9 mouse cellular contexts compared by ENCODE assay signal in genomic region chr19:17271179-17271622, GRCm38 (mm10).
DNase-seq lines count a peak whose midpoint lies in the region; ATAC-seq lines count a peak whose summit lies in the region.
"Had no signal": no experiment of that assay in that cellular context is flagged by ENCODE, and none has a peak within 500 bp of the region (broad histone marks: within the 10 kb centered on the region; RNA-seq: fewer than 3 reads in every experiment).

No protein-coding gene starts in this region.

- no peaks in the 10 kb centered on the region for H3K9me3 ChIP-seq in midbrain, embryonic 11.5 days (ENCODE audit: control insufficient read depth, low read length)
- H3K9me3 ChIP-seq in midbrain, embryonic 16.5 days (replicated peaks; ENCODE audit: control insufficient read depth, low read length, poor library complexity, severe bottlenecking): no peaks in the 10 kb centered on the region
- H3K9me3 ChIP-seq in embryonic facial prominence, embryonic 14.5 days (ENCODE audit: control insufficient read depth, low read length): no peaks in the 10 kb centered on the region
- no peaks in the 10 kb centered on the region for H3K9me3 ChIP-seq in neural tube, embryonic 15.5 days (replicated peaks)
- no peaks in the 10 kb centered on the region for H3K9me3 ChIP-seq in forebrain, embryonic 16.5 days (ENCODE audit: control insufficient read depth, low read length)

- no peak overlapping the region for H3K4me3 ChIP-seq in midbrain, embryonic 11.5 days (ENCODE audit: low read depth, low read length)
- no peak overlapping the region for H3K4me3 ChIP-seq in midbrain, embryonic 16.5 days (ENCODE audit: low read depth, low read length)
- no peak overlapping the region for H3K4me3 ChIP-seq in embryonic facial prominence, embryonic 14.5 days (ENCODE audit: low read depth, low read length)
- H3K4me3 ChIP-seq in neural tube, embryonic 15.5 days (replicated peaks): no peak overlapping the region
- no peak overlapping the region for H3K4me3 ChIP-seq in forebrain, embryonic 16.5 days (replicated peaks; ENCODE audit: low read length)

- no peak overlapping the region for H3K9ac ChIP-seq in midbrain, embryonic 11.5 days (ENCODE audit: low read length)
- H3K9ac ChIP-seq in midbrain, embryonic 16.5 days (ENCODE audit: low read depth, low read length): no peak overlapping the region
- H3K9ac ChIP-seq in embryonic facial prominence, embryonic 14.5 days (ENCODE audit: low read depth, low read length): no peak overlapping the region
- no peak overlapping the region for H3K9ac ChIP-seq in neural tube, embryonic 15.5 days (replicated peaks)
- H3K9ac ChIP-seq in forebrain, embryonic 16.5 days (replicated peaks; ENCODE audit: low read depth, low read length): no peak overlapping the region

- H3K27me3 ChIP-seq in midbrain, embryonic 11.5 days (ENCODE audit: control insufficient read depth, insufficient read depth, low read length): no peaks in the 10 kb centered on the region
- H3K27me3 ChIP-seq in midbrain, embryonic 16.5 days (ENCODE audit: control insufficient read depth, insufficient read depth, low read depth, low read length): no peaks in the 10 kb centered on the region
- no peaks in the 10 kb centered on the region for H3K27me3 ChIP-seq in embryonic facial prominence, embryonic 14.5 days (replicated peaks; ENCODE audit: control insufficient read depth, insufficient read depth, low read length)
- no peaks in the 10 kb centered on the region for H3K27me3 ChIP-seq in neural tube, embryonic 15.5 days (replicated peaks)
- no peaks in the 10 kb centered on the region for H3K27me3 ChIP-seq in forebrain, embryonic 16.5 days (replicated peaks; ENCODE audit: control insufficient read depth, insufficient read depth, low read length)

- no peak overlapping the region for H3K4me2 ChIP-seq in midbrain, embryonic 11.5 days
- no peak overlapping the region for H3K4me2 ChIP-seq in midbrain, embryonic 16.5 days (ENCODE audit: low read length)
- H3K4me2 ChIP-seq in embryonic facial prominence, embryonic 14.5 days (ENCODE audit: low read depth, low read length): no peak overlapping the region
- H3K4me2 ChIP-seq in neural tube, embryonic 15.5 days: no peak overlapping the region
- H3K4me2 ChIP-seq in forebrain, embryonic 16.5 days (ENCODE audit: low read length): no peak overlapping the region

- no peak overlapping the region for H3K27ac ChIP-seq in midbrain, embryonic 11.5 days (ENCODE audit: low read depth, low read length)
- H3K27ac ChIP-seq in midbrain, embryonic 16.5 days (ENCODE audit: low read length): no peak overlapping the region
- H3K27ac ChIP-seq in embryonic facial prominence, embryonic 14.5 days (replicated peaks; ENCODE audit: low read depth, low read length): peak overlapping the region; percentile 49
- H3K27ac ChIP-seq in neural tube, embryonic 15.5 days (replicated peaks): peak overlapping the region; percentile 15; the same call in 1 of the 2 replicates
- H3K27ac ChIP-seq in forebrain, embryonic 16.5 days (ENCODE audit: low read length): no peak overlapping the region

- H3K36me3 ChIP-seq in midbrain, embryonic 11.5 days (ENCODE audit: control insufficient read depth, insufficient read depth, low read length): no peaks in the 10 kb centered on the region
- H3K36me3 ChIP-seq in midbrain, embryonic 16.5 days (ENCODE audit: control insufficient read depth, insufficient read depth, low read length): no peaks in the 10 kb centered on the region
- H3K36me3 ChIP-seq in embryonic facial prominence, embryonic 14.5 days (ENCODE audit: control insufficient read depth, insufficient read depth, low read length): no peaks in the 10 kb centered on the region
- H3K36me3 ChIP-seq in neural tube, embryonic 15.5 days: no peaks in the 10 kb centered on the region
- no peaks in the 10 kb centered on the region for H3K36me3 ChIP-seq in forebrain, embryonic 16.5 days (ENCODE audit: control insufficient read depth, insufficient read depth)

- WGBS in midbrain, embryonic 11.5 days: 46% methylated on average over 3 of the region's 3 CpGs
- 30% methylated on average over 3 of the region's 3 CpGs for WGBS in midbrain, embryonic 16.5 days
- WGBS in embryonic facial prominence, embryonic 14.5 days: 3% methylated on average over 3 of the region's 3 CpGs
- 36% methylated on average over 3 of the region's 3 CpGs for whole genome bisulfite sequencing in neural tube, embryonic 15.5 days
- WGBS in forebrain, embryonic 16.5 days: 15% methylated on average over 3 of the region's 3 CpGs

- DNase-seq in midbrain, embryonic 11.5 days (ENCODE audit: low spot score, missing footprints): peak; percentile 90
- peak; percentile 85 for DNase-seq in embryonic facial prominence, embryonic 14.5 days (ENCODE audit: low spot score)
- peak; percentile 39 for DNase-seq in heart, postnatal 4 days
- DNase-seq in spleen, adult 18-20 months: no peak
- DNase-seq in layer of hippocampus, postnatal 25 days (ENCODE audit: extremely low spot score in 1 of 2, low spot score in 1 of 2): no peak
- DNase-seq: lung, postnatal 36 days had no signal

- ATAC-seq in midbrain, embryonic 11.5 days (ENCODE audit: low FRiP score): no peak
- no peak for ATAC-seq in midbrain, embryonic 16.5 days
- ATAC-seq in embryonic facial prominence, embryonic 14.5 days (ENCODE audit: low read depth): peak; percentile 83
- peak; percentile 47; the same call in 1 of the 2 replicates for ATAC-seq in neural tube, embryonic 15.5 days (ENCODE audit: low FRiP score)
- ATAC-seq in forebrain, embryonic 16.5 days: no peak

- H3K4me1 ChIP-seq in midbrain, embryonic 11.5 days (ENCODE audit: control insufficient read depth, insufficient read depth, low read length): no peaks in the 10 kb centered on the region
- no peaks in the 10 kb centered on the region for H3K4me1 ChIP-seq in midbrain, embryonic 16.5 days (ENCODE audit: control insufficient read depth, insufficient read depth, low read length)
- peaks cover 9% of the 10 kb centered on the region; the same call in 1 of the 2 replicates for H3K4me1 ChIP-seq in embryonic facial prominence, embryonic 14.5 days (ENCODE audit: control insufficient read depth, insufficient read depth, low read length)
- H3K4me1 ChIP-seq in neural tube, embryonic 15.5 days: peaks cover 7% of the 10 kb centered on the region; the same call in 1 of the 2 replicates
- H3K4me1 ChIP-seq in forebrain, embryonic 16.5 days (replicated peaks; ENCODE audit: control insufficient read depth, insufficient read depth, low read length): no peaks in the 10 kb centered on the region

Comparison
In these comparisons a context has a peak if more than half of its experiments do, and no peak if none do; other contexts are left out.
1. ATAC-seq: peak in embryonic facial prominence, embryonic 14.5 days (single experiment) and neural tube, embryonic 15.5 days (single experiment); none in midbrain, embryonic 11.5 days (single experiment), midbrain, embryonic 16.5 days (single experiment) and forebrain, embryonic 16.5 days (single experiment).
2. DNase-seq: peak in midbrain, embryonic 11.5 days (single experiment), embryonic facial prominence, embryonic 14.5 days (single experiment) and heart, postnatal 4 days (single experiment); none in spleen, adult 18-20 months (0 of 2) and layer of hippocampus, postnatal 25 days (0 of 2).
3. H3K27ac ChIP-seq: peak in embryonic facial prominence, embryonic 14.5 days (single experiment) and neural tube, embryonic 15.5 days (single experiment); none in midbrain, embryonic 11.5 days (single experiment), midbrain, embryonic 16.5 days (single experiment) and forebrain, embryonic 16.5 days (single experiment).